ENCODE assay signal across 8 mouse cellular contexts in genomic region chr5:30908426-30909299, GRCm38 (mm10). TPM values are rescaled to one million over a fixed set of nuclear protein-coding genes. Genes with fewer than 3 reads are reported as not detected.
DNase-seq lines count a peak whose midpoint lies in the region; ATAC-seq and TF ChIP-seq lines count a peak whose summit lies in the region.

No protein-coding gene starts in this region.

- H3K4me3 ChIP-seq in thymus, adult 2 months (ENCODE audit: control insufficient read depth, insufficient read depth, low read length) = peak overlapping the region; percentile 51
- H3K4me3 ChIP-seq in forebrain, embryonic 11.5 days (ENCODE audit: low read depth, low read length) = peak overlapping the region; percentile 70; the same call in 1 of the 2 replicates
- peak overlapping the region; percentile 80 for H3K4me3 ChIP-seq in hindbrain, embryonic 15.5 days
- H3K4me3 ChIP-seq in lung, postnatal 0 days (ENCODE audit: low read depth, low read length) = 0 out of 2 replicates have a peak overlapping the region, but pooled peaks have one; percentile 73

- H3K4me1 ChIP-seq in thymus, adult 2 months (replicated peaks; ENCODE audit: control insufficient read depth, insufficient read depth, low read length) = peaks cover 32% of the 10 kb centered on the region
- peaks cover 8% of the 10 kb centered on the region; the same call in 1 of the 2 replicates for H3K4me1 ChIP-seq in forebrain, embryonic 11.5 days (replicated peaks; ENCODE audit: control insufficient read depth, insufficient read depth, low read length)
- peaks cover 47% of the 10 kb centered on the region for H3K4me1 ChIP-seq in hindbrain, embryonic 15.5 days (replicated peaks)
- peaks cover 11% of the 10 kb centered on the region for H3K4me1 ChIP-seq in lung, postnatal 0 days (ENCODE audit: insufficient read depth, low read depth, low read length)

- no peak for TF ChIP-seq EP300 in lung, postnatal 0 days (IDR thresholded peaks at IDR 0.05)

- peak overlapping the region; percentile 68 for H3K27ac ChIP-seq in thymus, adult 2 months (ENCODE audit: control insufficient read depth, insufficient read depth, low read length)
- no peak overlapping the region; the same call in 1 of the 2 replicates for H3K27ac ChIP-seq in forebrain, embryonic 11.5 days (ENCODE audit: low read depth, low read length)
- H3K27ac ChIP-seq in hindbrain, embryonic 15.5 days (replicated peaks) = no peak overlapping the region
- H3K27ac ChIP-seq in lung, postnatal 0 days (ENCODE audit: low read length) = peak overlapping the region; percentile 93

- 63% methylated on average over 13 of the region's 13 CpGs for WGBS in thymus, adult 2 months
- WGBS in forebrain, embryonic 11.5 days = 53% methylated on average over 13 of the region's 13 CpGs
- 55% methylated on average over 13 of the region's 13 CpGs for whole genome bisulfite sequencing in hindbrain, embryonic 15.5 days
- WGBS in lung, postnatal 0 days = 37% methylated on average over 13 of the region's 13 CpGs

- peak overlapping the region; percentile 89 for H3K4me2 ChIP-seq in forebrain, embryonic 11.5 days (ENCODE audit: low read depth, low read length, severe bottlenecking)
- peak overlapping the region; percentile 99 for H3K4me2 ChIP-seq in hindbrain, embryonic 15.5 days
- H3K4me2 ChIP-seq in lung, postnatal 0 days (replicated peaks; ENCODE audit: low read depth, low read length) = peak overlapping the region; percentile 83

- peaks cover 10% of the 10 kb centered on the region for H3K36me3 ChIP-seq in thymus, adult 2 months (ENCODE audit: control insufficient read depth, insufficient read depth, low read length)
- peaks cover 4% of the 10 kb centered on the region for H3K36me3 ChIP-seq in forebrain, embryonic 11.5 days (ENCODE audit: control insufficient read depth, insufficient read depth, low read length)
- peaks cover 16% of the 10 kb centered on the region for H3K36me3 ChIP-seq in hindbrain, embryonic 15.5 days
- peaks cover 13% of the 10 kb centered on the region; the same call in 1 of the 2 replicates for H3K36me3 ChIP-seq in lung, postnatal 0 days (ENCODE audit: insufficient read depth, low read length)

- no peak for TF ChIP-seq POLR2A in thymus, adult 2 months (IDR thresholded peaks at IDR 0.05; ENCODE audit: control insufficient read depth, extremely low read depth, insufficient read depth, low read length, poor library complexity)

- DNase-seq in thymus, adult 2 months = no peak
- no peak for DNase-seq in thymus, postnatal 25 days
- DNase-seq in forebrain, embryonic 11.5 days (ENCODE audit: low spot score) = peak; percentile 56
- DNase-seq in lung, postnatal 0 days (ENCODE audit: low spot score) = peak; percentile 60
- DNase-seq in right cerebral cortex, postnatal 14 days = no peak
- DNase-seq in left cerebral cortex, postnatal 14 days (ENCODE audit: low spot score in 2 of 2) = no peak
- DNase-seq in frontal cortex, adult 2 months (ENCODE audit: extremely low spot score in 1 of 2, low spot score in 1 of 2) = no peak

- TF ChIP-seq CTCF in thymus, adult 2 months (IDR thresholded peaks at IDR 0.05; ENCODE audit: borderline replicate concordance, control insufficient read depth, extremely low read depth, insufficient read depth, low read length, poor library complexity) = no peak
- TF ChIP-seq CTCF in lung, postnatal 0 days (IDR thresholded peaks at IDR 0.05) = no peak

- H3K9me3 ChIP-seq in forebrain, embryonic 11.5 days (ENCODE audit: control insufficient read depth, low read length) = no peaks in the 10 kb centered on the region
- H3K9me3 ChIP-seq in hindbrain, embryonic 15.5 days = no peaks in the 10 kb centered on the region
- no peaks in the 10 kb centered on the region for H3K9me3 ChIP-seq in lung, postnatal 0 days (ENCODE audit: low read length)

- peak overlapping the region; percentile 64 for H3K9ac ChIP-seq in forebrain, embryonic 11.5 days (ENCODE audit: low read length)
- peak overlapping the region; percentile 78 for H3K9ac ChIP-seq in hindbrain, embryonic 15.5 days
- no peak overlapping the region for H3K9ac ChIP-seq in lung, postnatal 0 days (replicated peaks; ENCODE audit: low read depth)

- H3K27me3 ChIP-seq in thymus, adult 2 months (ENCODE audit: control insufficient read depth, insufficient read depth, low read length) = no peaks in the 10 kb centered on the region
- 0 out of 2 replicates have a peak, but pooled peaks cover 2% of the 10 kb centered on the region for H3K27me3 ChIP-seq in forebrain, embryonic 11.5 days (ENCODE audit: control insufficient read depth, insufficient read depth, low read length)
- H3K27me3 ChIP-seq in hindbrain, embryonic 15.5 days = no peaks in the 10 kb centered on the region
- no peaks in the 10 kb centered on the region for H3K27me3 ChIP-seq in lung, postnatal 0 days (replicated peaks; ENCODE audit: insufficient read depth, low read length)

- intact Hi-C loops in left cerebral cortex, postnatal 14 days (cut with DNase I) = no loop called here

- no peak for ATAC-seq in forebrain, embryonic 11.5 days (replicated peaks; ENCODE audit: low FRiP score)
- ATAC-seq in hindbrain, embryonic 15.5 days (ENCODE audit: low FRiP score, low read depth) = 0 out of 2 replicates have a peak, but pooled peaks have one; percentile 2
- ATAC-seq in lung, postnatal 0 days = peak; percentile 18

RNA-seq across cellular contexts. Expression of gene Ost4, which starts 1.1 kb away (rescaled TPM):
- 192 and 239 TPM in 2 replicates for polyA plus RNA-seq in thymus, adult 2 months (2012; rRNA removed)
- polyA plus RNA-seq in forebrain, embryonic 11.5 days (2014; fragmentation: Nextera tagmentation; extraction: Ambion mirVana) = 339 and 356 TPM in 2 replicates
- polyA plus RNA-seq in hindbrain, embryonic 15.5 days (2015; fragmentation: Nextera tagmentation; extraction: Ambion mirVana) = 242 and 266 TPM in 2 replicates
- 340 and 365 TPM in 2 replicates for polyA plus RNA-seq in lung, postnatal 0 days (2015; fragmentation: Nextera tagmentation; extraction: Ambion mirVana)
- 100 to 1,000 TPM in 1 of 2 experiments, 10 to 100 TPM in 1; 96.8 to 101 TPM for total RNA-seq in left cerebral cortex, postnatal 14 days (2021)
- polyA plus RNA-seq in frontal cortex, adult 2 months (2012; rRNA removed) = 158 and 207 TPM in 2 replicates

RNA-seq across cellular contexts. Expression of gene Emilin1, which starts 4.5 kb away (rescaled TPM):
- polyA plus RNA-seq in thymus, adult 2 months (2012; rRNA removed) = 44.6 and 57.5 TPM in 2 replicates
- 44.6 and 44.7 TPM in 2 replicates for polyA plus RNA-seq in forebrain, embryonic 11.5 days (2014; fragmentation: Nextera tagmentation; extraction: Ambion mirVana)
- polyA plus RNA-seq in hindbrain, embryonic 15.5 days (2015; fragmentation: Nextera tagmentation; extraction: Ambion mirVana) = 17.0 and 17.5 TPM in 2 replicates
- 121 and 135 TPM in 2 replicates for polyA plus RNA-seq in lung, postnatal 0 days (2015; fragmentation: Nextera tagmentation; extraction: Ambion mirVana)
- total RNA-seq in left cerebral cortex, postnatal 14 days (2021) = 1 to 10 TPM; 4.5 to 4.9 TPM
- polyA plus RNA-seq in frontal cortex, adult 2 months (2012; rRNA removed) = 4.2 and 4.7 TPM in 2 replicates

RNA-seq across cellular contexts. Expression of gene Khk, which starts 12.6 kb away (rescaled TPM):
- polyA plus RNA-seq in thymus, adult 2 months (2012; rRNA removed) = 28.3 and 32.0 TPM in 2 replicates
- polyA plus RNA-seq in forebrain, embryonic 11.5 days (2014; fragmentation: Nextera tagmentation; extraction: Ambion mirVana) = 6.9 and 7.1 TPM in 2 replicates
- polyA plus RNA-seq in hindbrain, embryonic 15.5 days (2015; fragmentation: Nextera tagmentation; extraction: Ambion mirVana) = 9.9 and 10.7 TPM in 2 replicates
- 43.6 and 48.7 TPM in 2 replicates for polyA plus RNA-seq in lung, postnatal 0 days (2015; fragmentation: Nextera tagmentation; extraction: Ambion mirVana)
- total RNA-seq in left cerebral cortex, postnatal 14 days (2021) = 1 to 10 TPM; 8.3 to 9.1 TPM
- polyA plus RNA-seq in frontal cortex, adult 2 months (2012; rRNA removed) = 28.4 and 30.6 TPM in 2 replicates

RNA-seq across cellular contexts. Expression of gene Agbl5, which starts 20.2 kb away (rescaled TPM):
- polyA plus RNA-seq in thymus, adult 2 months (2012; rRNA removed) = 40.7 and 53.0 TPM in 2 replicates
- 34.5 and 37.3 TPM in 2 replicates for polyA plus RNA-seq in forebrain, embryonic 11.5 days (2014; fragmentation: Nextera tagmentation; extraction: Ambion mirVana)
- 20.6 and 25.7 TPM in 2 replicates for polyA plus RNA-seq in hindbrain, embryonic 15.5 days (2015; fragmentation: Nextera tagmentation; extraction: Ambion mirVana)
- 9.9 and 10.2 TPM in 2 replicates for polyA plus RNA-seq in lung, postnatal 0 days (2015; fragmentation: Nextera tagmentation; extraction: Ambion mirVana)
- 10 to 100 TPM; 14.7 to 16.5 TPM for total RNA-seq in left cerebral cortex, postnatal 14 days (2021)
- polyA plus RNA-seq in frontal cortex, adult 2 months (2012; rRNA removed) = 24.2 and 25.4 TPM in 2 replicates

RNA-seq across cellular contexts. Expression of gene Cgref1, which starts 36.7 kb away (rescaled TPM):
- polyA plus RNA-seq in thymus, adult 2 months (2012; rRNA removed) = 0.31 and 0.70 TPM in 2 replicates
- polyA plus RNA-seq in forebrain, embryonic 11.5 days (2014; fragmentation: Nextera tagmentation; extraction: Ambion mirVana) = 6.4 and 6.8 TPM in 2 replicates
- polyA plus RNA-seq in hindbrain, embryonic 15.5 days (2015; fragmentation: Nextera tagmentation; extraction: Ambion mirVana) = 67.3 and 68.4 TPM in 2 replicates
- polyA plus RNA-seq in lung, postnatal 0 days (2015; fragmentation: Nextera tagmentation; extraction: Ambion mirVana) = 1.8 and 2.3 TPM in 2 replicates
- 10 to 100 TPM; 33.2 to 35.3 TPM for total RNA-seq in left cerebral cortex, postnatal 14 days (2021)
- 25.6 and 39.1 TPM in 2 replicates for polyA plus RNA-seq in frontal cortex, adult 2 months (2012; rRNA removed)

Comparison
In these comparisons a context has a peak if more than half of its experiments do, and no peak if none do; other contexts are left out.
1. DNase-seq: peak in forebrain, embryonic 11.5 days (single experiment) and lung, postnatal 0 days (single experiment); none in thymus, adult 2 months (single experiment), thymus, postnatal 25 days (single experiment), right cerebral cortex, postnatal 14 days (single experiment), left cerebral cortex, postnatal 14 days (0 of 2) and frontal cortex, adult 2 months (0 of 2).
2. H3K27ac ChIP-seq: peak in thymus, adult 2 months (single experiment) and lung, postnatal 0 days (single experiment); none in forebrain, embryonic 11.5 days (single experiment) and hindbrain, embryonic 15.5 days (single experiment).
3. Peak in every context shown above with its lines, with median percentiles within 50 percentile points of each other: H3K4me3 ChIP-seq and H3K4me2 ChIP-seq.